Mouse (Mus musculus): ENCODE results near the gene Hykk. TPM values are rescaled to one million over a fixed set of nuclear protein-coding genes. Genes with fewer than 3 reads are reported as not detected.

Hykk gene
- total and polyA plus RNA-seq, 3 experiments = not detected

GRCm38 (mm10) chr9:54909446-54909845 lies 7.6 kb upstream of the Hykk start:
- H3K9ac ChIP-seq (ENCODE audit: control insufficient read depth, low read depth, low read length, poor library complexity, severe bottlenecking) = no peak overlapping the region
- peaks cover 7 to 23% of the 10 kb centered on the region in 2 experiments; a peak in 3 of 4 replicates for H3K36me3 ChIP-seq (ENCODE audit: control insufficient read depth in 1 of 2, insufficient read depth in 2 of 2, low read length in 2 of 2)
- H3K79me2 ChIP-seq (ENCODE audit: control insufficient read depth, insufficient read depth, low read length, poor library complexity) = no peaks in the 10 kb centered on the region
- no peaks in the 10 kb centered on the region for H3K4me1 ChIP-seq (ENCODE audit: control insufficient read depth in 1 of 2, insufficient read depth in 2 of 2, low read length in 2 of 2)
- TF ChIP-seq TBP (IDR thresholded peaks at IDR 0.05; ENCODE audit: low read depth, low read length) = no peak
- TF ChIP-seq SMC3 (IDR thresholded peaks at IDR 0.05; ENCODE audit: low read depth, low read length) = no peak
- no peak for TF ChIP-seq POLR2AphosphoS5 (IDR thresholded peaks at IDR 0.05; ENCODE audit: borderline replicate concordance, low read depth, low read length)
- TF ChIP-seq CHD2 (IDR thresholded peaks at IDR 0.05; ENCODE audit: low read length) = no peak
- no peak for TF ChIP-seq RAD21 (IDR thresholded peaks at IDR 0.05; ENCODE audit: low read depth, low read length)
- no peak for TF ChIP-seq POLR2AphosphoS2 (IDR thresholded peaks at IDR 0.05; ENCODE audit: low read length)
- no peak for TF ChIP-seq NELFE (IDR thresholded peaks at IDR 0.05; ENCODE audit: low read depth, low read length)
- no peak for TF ChIP-seq TCF12 (IDR thresholded peaks at IDR 0.05; ENCODE audit: low read depth, low read length)
- TF ChIP-seq ZC3H11A (IDR thresholded peaks at IDR 0.05; ENCODE audit: low read depth, low read length) = no peak
- TF ChIP-seq SIN3A (IDR thresholded peaks at IDR 0.05; ENCODE audit: low read length) = no peak
- no peak for TF ChIP-seq USF1 (IDR thresholded peaks at IDR 0.05; ENCODE audit: low read depth, low read length)
- TF ChIP-seq POLR2A (IDR thresholded peaks at IDR 0.05; ENCODE audit: control insufficient read depth in 1 of 2, insufficient read depth in 1 of 2, low read depth in 1 of 2, low read length in 2 of 2, poor library complexity in 1 of 2) = no peak
- TF ChIP-seq NRF1 (IDR thresholded peaks at IDR 0.05; ENCODE audit: insufficient read depth, low read depth, low read length, poor library complexity, severe bottlenecking) = no peak
- no peak for TF ChIP-seq MAX (IDR thresholded peaks at IDR 0.05; ENCODE audit: low read length)
- TF ChIP-seq BHLHE40 (IDR thresholded peaks at IDR 0.05; ENCODE audit: borderline replicate concordance, low read depth, low read length) = no peak
- TF ChIP-seq ZKSCAN1 (IDR thresholded peaks at IDR 0.05; ENCODE audit: low read depth, low read length) = no peak
- TF ChIP-seq EP300 (IDR thresholded peaks at IDR 0.05; ENCODE audit: low read depth in 1 of 2, low read length in 2 of 2) = no peak
- TF ChIP-seq MXI1 (IDR thresholded peaks at IDR 0.05; ENCODE audit: low read depth, low read length) = no peak
- no peak for TF ChIP-seq ETS1 (IDR thresholded peaks at IDR 0.05; ENCODE audit: low read depth, low read length)
- no peak for TF ChIP-seq MAFK (IDR thresholded peaks at IDR 0.05; ENCODE audit: borderline replicate concordance, low read depth, low read length)
- no peak for DNase-seq (ENCODE audit: low read depth, low spot score)
- H3K9me3 ChIP-seq (replicated peaks; ENCODE audit: insufficient read depth, low read length) = no peaks in the 10 kb centered on the region
- H3K4me3 ChIP-seq (ENCODE audit: control insufficient read depth in 1 of 2, insufficient read depth in 1 of 2, low read depth in 2 of 2, low read length in 2 of 2) = no peak overlapping the region
- no peaks in the 10 kb centered on the region for H3K27me3 ChIP-seq (ENCODE audit: control insufficient read depth in 1 of 2, insufficient read depth in 2 of 2, low read length in 2 of 2)
- no peak overlapping the region for H3K27ac ChIP-seq (ENCODE audit: control insufficient read depth, low read depth, low read length)

DNA sequence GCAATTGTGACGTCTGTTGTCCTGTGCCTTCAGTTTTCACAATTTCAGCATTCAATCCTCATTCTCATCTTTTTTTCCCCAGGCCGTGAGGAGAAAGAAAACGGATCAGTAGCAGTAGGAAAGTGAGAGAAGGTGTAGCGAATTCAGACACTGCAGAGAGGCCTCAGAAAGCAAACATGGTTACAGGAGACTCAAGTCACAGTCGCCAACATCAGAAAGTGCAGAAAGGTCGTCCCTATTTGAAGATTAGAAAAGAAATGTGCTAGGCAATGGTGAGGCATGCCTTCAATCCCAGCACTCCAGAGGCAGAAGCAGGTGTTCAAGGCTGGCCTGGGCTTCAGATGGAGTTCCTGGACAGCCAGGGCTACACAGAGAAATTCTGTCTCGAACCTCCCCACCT lies 1.5 kb upstream of the Hykk start:
- H3K9me3 ChIP-seq (replicated peaks; ENCODE audit: insufficient read depth, low read length) = no peaks in the 10 kb centered on the region
- H3K36me3 ChIP-seq (ENCODE audit: control insufficient read depth in 1 of 2, insufficient read depth in 2 of 2, low read length in 2 of 2) = peaks cover 6 to 7% of the 10 kb centered on the region in 2 experiments; a peak in 2 of 4 replicates
- no peaks in the 10 kb centered on the region for H3K79me2 ChIP-seq (ENCODE audit: control insufficient read depth, insufficient read depth, low read length, poor library complexity)
- H3K4me1 ChIP-seq (ENCODE audit: control insufficient read depth in 1 of 2, insufficient read depth in 2 of 2, low read length in 2 of 2) = no peaks in the 10 kb centered on the region
- no peak overlapping the region for H3K27ac ChIP-seq (ENCODE audit: control insufficient read depth, low read depth, low read length)
- H3K4me3 ChIP-seq (ENCODE audit: control insufficient read depth in 1 of 2, insufficient read depth in 1 of 2, low read depth in 2 of 2, low read length in 2 of 2) = no peak overlapping the region
- DNase-seq (ENCODE audit: low read depth, low spot score) = no peak
- H3K27me3 ChIP-seq (ENCODE audit: control insufficient read depth in 1 of 2, insufficient read depth in 2 of 2, low read length in 2 of 2) = peaks cover 6 to 8% of the 10 kb centered on the region in 2 experiments
- no peak overlapping the region for H3K9ac ChIP-seq (ENCODE audit: control insufficient read depth, low read depth, low read length, poor library complexity, severe bottlenecking)
- no peak for TF ChIP-seq TBP (IDR thresholded peaks at IDR 0.05; ENCODE audit: low read depth, low read length)
- TF ChIP-seq ZKSCAN1 (IDR thresholded peaks at IDR 0.05; ENCODE audit: low read depth, low read length) = no peak
- TF ChIP-seq TAL1 (IDR thresholded peaks at IDR 0.05; ENCODE audit: low read length) = no peak
